Mouse (Mus musculus) limb, embryonic 14.5 days (tissue): ENCODE measurements at regions not wholly inside any gene's neighbourhood (a gene's known extent, or its start where the extent isn't known, plus 50 kb on each side); places are given as distances from the start of the nearest gene placed in this dataset.

Experiments used
- ATAC-seq: fragments of 200-750 bp; cut with Nextera tagmentation; 2 replicates; pipeline ENCODE4 v1.8.0; 2017; ENCODE audit warnings: low read depth, moderate number of reproducible peaks, moderate TSS enrichment; ENCODE audit not compliant: low FRiP score
- DNase-seq: peaks from one replicate; pipeline ENCODE4 v3.0.0-alpha.2; 2015; ENCODE audit warnings: low spot score
- H3K27ac ChIP-seq: fragments of 300-500 bp; sonication (generic); replicated peaks from 2 replicates; pipeline ENCODE4 v1.5.1; 2014; ENCODE audit warnings: low read depth, mild to moderate bottlenecking, low read length, moderate library complexity, mixed read lengths
- H3K27me3 ChIP-seq: fragments of 300-500 bp; sonication (generic); 2 replicates; pipeline ENCODE4 v1.6.1; 2014; ENCODE audit warnings: low read length, mixed read lengths; ENCODE audit not compliant: control insufficient read depth, insufficient read depth
- H3K36me3 ChIP-seq: fragments of 300-500 bp; sonication (generic); 2 replicates; pipeline ENCODE4 v1.6.1; 2014; ENCODE audit warnings: mild to moderate bottlenecking, low read length, moderate library complexity, mixed read lengths; ENCODE audit not compliant: control insufficient read depth, insufficient read depth
- H3K4me1 ChIP-seq: fragments of 300-500 bp; sonication (generic); 2 replicates; pipeline ENCODE4 v1.6.1; 2014; ENCODE audit warnings: antibody characterized with exemption, low read length, mixed read lengths; ENCODE audit not compliant: control insufficient read depth, insufficient read depth
- H3K4me2 ChIP-seq: fragments of 300-500 bp; sonication (generic); replicated peaks from 2 replicates; pipeline ENCODE4 v1.6.1; 2014; ENCODE audit warnings: low read depth, mild to moderate bottlenecking, low read length, moderate library complexity; ENCODE audit not compliant: severe bottlenecking
- H3K4me3 ChIP-seq: fragments of 300-500 bp; sonication (generic); replicated peaks from 2 replicates; pipeline ENCODE4 v1.5.1; 2014; ENCODE audit warnings: low read length
- H3K9ac ChIP-seq: fragments of 300-500 bp; sonication (generic); 2 replicates; pipeline ENCODE4 v1.6.1; 2014; ENCODE audit warnings: mild to moderate bottlenecking, low read depth, low read length, moderate library complexity; ENCODE audit not compliant: severe bottlenecking
- H3K9me3 ChIP-seq: fragments of 300-500 bp; sonication (generic); 2 replicates; pipeline ENCODE4 v1.6.1; 2016; ENCODE audit warnings: low read length; ENCODE audit not compliant: control insufficient read depth
- POLR2A ChIP-seq: fragments of 200-500 bp; IDR thresholded peaks from 2 replicates; pipeline ENCODE4 v1.8.0; 2012; ENCODE audit warnings: inconsistent platforms, mild to moderate bottlenecking, moderate library complexity, borderline replicate concordance; ENCODE audit not compliant: insufficient read depth, insufficient read length; ENCODE audit errors: extremely low read depth
- WGBS: fragments of 180-500 bp; shearing (Covaris S2); extraction: QIAGEN DNeasy Blood & Tissue Kit; methylation state at CpG from one replicate; pipeline ENCODE4 v1.1.7; 2014; 5-methylcytosine and 5-hydroxymethylcytosine counted together

DNA sequence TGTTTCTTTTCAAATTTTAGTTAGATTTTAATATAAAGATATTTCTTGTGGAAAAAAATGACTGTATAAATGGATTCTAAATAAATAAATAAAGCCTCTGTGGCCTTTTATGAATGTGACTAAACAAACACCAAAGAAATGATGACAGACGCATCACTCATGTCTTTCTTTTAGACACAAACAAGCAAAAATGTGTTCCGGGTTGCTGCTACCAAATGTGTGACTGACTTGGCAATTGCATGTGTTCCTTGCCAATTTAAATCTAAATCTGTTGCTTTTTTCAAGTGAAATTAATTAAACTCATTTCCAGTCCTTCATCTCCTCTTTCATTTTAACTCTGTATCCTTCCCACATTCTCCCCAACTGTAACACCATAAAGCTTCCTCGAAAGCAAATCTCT, 225.7 kb upstream of the Isl1 start:
- TF ChIP-seq POLR2A, result no peak

DNA sequence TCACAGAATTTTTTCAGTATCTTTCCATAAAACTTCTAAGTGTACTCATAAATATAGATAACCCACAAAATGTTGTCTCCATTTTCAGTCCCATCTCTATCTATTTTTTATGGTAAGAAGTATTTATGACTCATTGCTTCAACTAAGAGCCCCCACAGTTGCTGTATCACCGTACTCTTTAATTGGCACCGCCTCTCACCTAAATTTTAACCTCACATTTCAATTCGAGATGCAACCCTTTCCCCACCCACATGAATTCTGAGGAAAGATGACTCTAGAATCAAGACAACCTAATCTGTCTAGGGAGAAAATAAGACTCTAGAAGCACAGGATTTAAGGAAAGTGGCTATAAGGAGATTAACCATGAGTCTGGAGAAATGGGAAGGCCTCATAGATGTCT, 223.7 kb upstream of the Isl1 start:
- DNase-seq, result no peak
- 82% methylated on average over 3 of the region's 3 CpGs for WGBS
- no peak for TF ChIP-seq POLR2A
- Histone ChIP-seq H3K9me3 (no peaks in the 10 kb centered on the region), H3K4me3 (no peak overlapping the region), H3K27ac (no peak overlapping the region), H3K4me1 (no peaks in the 10 kb centered on the region), H3K9ac (no peak overlapping the region), H3K36me3 (no peaks in the 10 kb centered on the region), H3K4me2 (no peak overlapping the region), H3K27me3 (no peaks in the 10 kb centered on the region)
- ATAC-seq, result no peak

More for the DNA sequence above, 225.7 kb upstream of the Isl1 start:
- DNase-seq, result no peak
- H3K4me3 ChIP-seq, result no peak overlapping the region
- H3K4me2 ChIP-seq, result no peak overlapping the region
- no peaks in the 10 kb centered on the region for H3K27me3 ChIP-seq
- no peaks in the 10 kb centered on the region for H3K36me3 ChIP-seq
- no peak overlapping the region for H3K9ac ChIP-seq
- H3K9me3 ChIP-seq, result no peaks in the 10 kb centered on the region
- H3K27ac ChIP-seq, result no peak overlapping the region
- ATAC-seq, result no peak
- no peaks in the 10 kb centered on the region for H3K4me1 ChIP-seq
- 90% methylated on average over 3 of the region's 3 CpGs for WGBS

DNA sequence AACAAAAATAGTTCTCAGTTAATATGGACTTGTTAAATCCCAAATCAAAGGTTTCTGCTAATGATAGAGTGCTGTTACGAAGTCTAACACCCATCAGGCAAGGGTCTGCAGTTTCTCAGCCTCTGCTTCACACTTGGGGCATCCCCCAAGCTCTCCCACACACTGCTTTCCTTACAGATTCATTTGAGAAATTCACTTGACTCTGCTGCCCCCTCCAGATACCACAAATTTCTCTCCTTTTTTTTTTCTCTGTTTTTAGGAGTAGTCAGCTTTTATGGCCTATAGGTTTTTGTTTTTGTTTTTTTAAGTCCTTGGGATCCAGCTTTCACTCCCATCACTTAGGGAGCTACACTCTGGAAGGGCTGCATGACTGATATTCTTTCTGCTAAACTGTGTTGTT, 218.8 kb upstream of the Isl1 start:
- no peak overlapping the region for H3K9ac ChIP-seq
- no peak overlapping the region for H3K4me3 ChIP-seq
- DNase-seq (no peak), ATAC-seq (no peak)
- H3K4me1 ChIP-seq, result no peaks in the 10 kb centered on the region
- no peak for TF ChIP-seq POLR2A
- H3K27ac ChIP-seq, result no peak overlapping the region
- H3K36me3 ChIP-seq, result no peaks in the 10 kb centered on the region
- WGBS, result 19% methylated on average over 1 of the region's 1 CpGs
- H3K9me3 ChIP-seq, result no peaks in the 10 kb centered on the region
- no peaks in the 10 kb centered on the region for H3K27me3 ChIP-seq
- no peak overlapping the region for H3K4me2 ChIP-seq

DNA sequence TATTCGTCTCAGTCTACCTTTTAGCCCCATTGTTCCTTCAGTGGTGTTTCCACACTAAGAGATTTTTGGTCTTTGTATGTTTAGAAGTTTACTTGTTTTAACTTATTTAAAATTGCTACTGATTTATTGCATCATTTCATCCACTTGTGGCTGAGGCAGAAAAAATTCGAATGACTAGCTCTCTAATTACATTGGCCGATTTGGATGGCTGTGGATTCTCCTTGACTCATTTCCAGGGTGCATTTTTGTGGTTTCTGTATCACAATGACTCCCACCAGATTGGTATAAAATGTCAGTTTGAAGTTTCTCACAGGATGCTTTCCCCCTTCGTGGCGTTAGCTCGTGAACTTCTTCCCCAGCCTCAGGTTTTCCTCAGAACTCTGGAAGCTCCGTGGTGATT, 217.5 kb upstream of the Isl1 start:
- ATAC-seq, result no peak
- no peaks in the 10 kb centered on the region for H3K9me3 ChIP-seq

GRCm38 (mm10) chr13:116523713-116524303, 214.3 kb upstream of the Isl1 start:
- H3K4me2 ChIP-seq, result no peak overlapping the region
- H3K27me3 ChIP-seq, result no peaks in the 10 kb centered on the region
- WGBS, result 10% methylated on average over 8 of the region's 8 CpGs
- no peaks in the 10 kb centered on the region for H3K36me3 ChIP-seq
- H3K9ac ChIP-seq, result no peak overlapping the region
- H3K4me1 ChIP-seq, result no peaks in the 10 kb centered on the region
- no peak for TF ChIP-seq POLR2A
- ATAC-seq (no peak), DNase-seq (no peak)
- H3K27ac ChIP-seq, result no peak overlapping the region
- no peaks in the 10 kb centered on the region for H3K9me3 ChIP-seq
- H3K4me3 ChIP-seq, result no peak overlapping the region

More for the DNA sequence above, 217.5 kb upstream of the Isl1 start:
- no peak overlapping the region for H3K4me3 ChIP-seq
- no peak for DNase-seq
- TF ChIP-seq POLR2A, result no peak
- no peaks in the 10 kb centered on the region for H3K36me3 ChIP-seq
- no peak overlapping the region for H3K4me2 ChIP-seq
- H3K27me3 ChIP-seq, result no peaks in the 10 kb centered on the region
- WGBS, result 40% methylated on average over 7 of the region's 7 CpGs
- no peak overlapping the region for H3K27ac ChIP-seq
- H3K9ac ChIP-seq, result no peak overlapping the region
- H3K4me1 ChIP-seq, result no peaks in the 10 kb centered on the region
